Mouse (Mus musculus) limb, embryonic 11.5 days (tissue): ENCODE data around the gene Dlg3. TPM values are rescaled to one million over a fixed set of nuclear protein-coding genes. Genes with fewer than 3 reads are reported as not detected.
A peak's percentile ranks its signal among the peaks of the same experiment; 100 is the strongest.

ENCODE experiments used
- ATAC-seq: fragments of 200-750 bp; cut with Nextera tagmentation; 2 replicates; pipeline ENCODE4 v1.8.0; 2017; ENCODE audit warnings: low read depth; ENCODE audit not compliant: insufficient number of reproducible peaks, low FRiP score, low TSS enrichment
- DNase-seq: peaks from one replicate; pipeline ENCODE4 v3.0.0-alpha.2; 2015; ENCODE audit warnings: low spot score
- H3K27ac ChIP-seq: fragments of 300-500 bp; sonication (generic); replicated peaks from 2 replicates; pipeline ENCODE4 v1.5.1; 2014; ENCODE audit warnings: low read depth, mild to moderate bottlenecking, low read length
- H3K27me3 ChIP-seq: fragments of 300-500 bp; sonication (generic); 2 replicates; pipeline ENCODE4 v1.6.1; 2014; ENCODE audit warnings: mild to moderate bottlenecking, low read length, mixed read lengths; ENCODE audit not compliant: control insufficient read depth, insufficient read depth
- H3K36me3 ChIP-seq: fragments of 300-500 bp; sonication (generic); 2 replicates; pipeline ENCODE4 v1.6.1; 2014; ENCODE audit warnings: mild to moderate bottlenecking, low read length, moderate library complexity, mixed read lengths; ENCODE audit not compliant: control insufficient read depth, insufficient read depth
- H3K4me1 ChIP-seq: fragments of 300-500 bp; sonication (generic); 2 replicates; pipeline ENCODE4 v1.6.1; 2014; ENCODE audit warnings: low read length, mixed read lengths; ENCODE audit not compliant: control insufficient read depth, insufficient read depth
- H3K4me2 ChIP-seq: fragments of 300-500 bp; sonication (generic); 2 replicates; pipeline ENCODE4 v1.6.1; 2014; ENCODE audit warnings: low read depth, mild to moderate bottlenecking, moderate library complexity; ENCODE audit not compliant: severe bottlenecking
- H3K4me3 ChIP-seq: fragments of 300-500 bp; sonication (generic); 2 replicates; pipeline ENCODE4 v1.5.1; 2014; ENCODE audit warnings: low read depth, low read length
- H3K9ac ChIP-seq: fragments of 300-500 bp; sonication (generic); 2 replicates; pipeline ENCODE4 v1.6.1; 2014; ENCODE audit warnings: mild to moderate bottlenecking, low read length
- H3K9me3 ChIP-seq: fragments of 300-500 bp; sonication (generic); 2 replicates; pipeline ENCODE4 v1.6.1; 2016; ENCODE audit warnings: low read length; ENCODE audit not compliant: control insufficient read depth
- WGBS: fragments of 180-500 bp; shearing (Covaris S2); extraction: QIAGEN DNeasy Blood & Tissue Kit; methylation state at CpG from one replicate; pipeline ENCODE4 v1.1.7; 2014; 5-methylcytosine and 5-hydroxymethylcytosine counted together
- polyA plus RNA-seq: library from polyadenylated mRNA; unstranded; fragments of >200 nt; fragmentation: Nextera tagmentation; extraction: Ambion mirVana; gene quantifications from 2 replicates; pipeline ENCODE4 v1.2.1, GENCODE M21; 2014

Gene Dlg3
- 6.0 and 11.4 TPM in 2 replicates for polyA plus RNA-seq

DNA sequence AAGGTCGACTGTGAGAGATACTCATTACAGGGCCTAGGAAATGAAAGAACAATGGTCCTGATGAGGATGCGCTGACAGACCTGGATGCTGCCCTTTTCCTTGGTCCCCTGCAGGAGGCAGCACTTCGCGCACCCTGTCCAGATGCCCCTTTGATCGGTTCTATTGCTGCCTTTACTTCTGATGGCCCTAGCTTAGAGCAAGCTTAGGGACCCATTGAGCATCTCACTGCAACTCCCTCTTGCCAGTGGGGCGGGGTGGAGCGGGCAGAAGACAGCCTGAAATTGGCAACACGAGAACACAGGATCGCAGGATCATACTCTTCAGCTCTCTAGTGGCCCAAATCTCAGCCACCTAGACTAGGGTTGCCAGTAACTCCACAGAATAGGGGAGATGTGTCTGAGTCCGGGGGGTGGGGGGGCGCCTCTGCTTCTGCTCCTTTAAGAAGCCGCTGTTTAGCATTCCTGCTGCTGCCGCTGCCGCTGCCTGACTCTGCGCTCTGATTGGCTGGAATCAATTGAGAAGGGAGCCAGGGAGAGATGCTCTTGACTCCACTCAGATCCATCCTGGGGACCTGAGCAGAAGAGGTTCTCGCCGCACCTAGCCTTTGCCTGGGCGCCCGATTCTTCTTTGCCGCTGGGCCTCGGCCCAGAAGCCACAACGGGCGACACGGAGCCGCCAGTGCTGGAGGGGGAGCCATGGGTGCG is at the start of gene Dlg3:
TSS of gene Dlg3 (plus strand) at position 542 of the 704 bp plus-strand sequence.
- DNase-seq (peak; percentile 52), ATAC-seq (peak; percentile 47; the same call in 1 of the 2 replicates)
- no peaks in the 10 kb centered on the region for H3K9me3 ChIP-seq
- 0 out of 2 replicates have a peak within 1 kb of the TSS, but pooled peaks have one; percentile 22 for H3K9ac ChIP-seq
- peak within 1 kb of the TSS; percentile 46 for H3K4me3 ChIP-seq
- no peaks in the 10 kb centered on the region for H3K36me3 ChIP-seq
- no peaks in the 10 kb centered on the region for H3K4me1 ChIP-seq
- no peak within 1 kb of the TSS for H3K27ac ChIP-seq
- WGBS: 31% methylated on average over 24 of the region's 26 CpGs
- 0 out of 2 replicates have a peak, but pooled peaks cover 4% of the 10 kb centered on the region for H3K27me3 ChIP-seq
- H3K4me2 ChIP-seq: peak within 1 kb of the TSS; percentile 77

DNA sequence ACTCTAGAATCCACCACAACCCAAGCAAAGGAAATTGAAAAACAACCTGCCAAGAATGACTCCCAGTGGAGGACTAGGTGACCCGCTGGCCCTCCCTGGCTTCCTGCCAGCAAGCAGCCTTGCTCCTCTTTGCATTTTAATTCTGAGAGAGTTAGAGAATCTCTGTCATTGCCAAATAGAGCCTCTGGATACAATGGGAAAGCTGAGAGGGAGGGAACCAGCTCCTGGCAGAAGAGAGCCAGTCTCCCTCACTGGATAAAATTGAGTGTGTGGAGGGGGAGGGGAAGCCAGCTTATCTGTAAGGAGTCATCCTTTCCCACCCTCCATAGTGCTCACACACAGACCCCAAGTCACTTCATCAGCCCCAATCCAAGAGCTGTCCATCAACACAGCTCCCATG is 38.6 kb upstream of the Dlg3 start:
- Histone ChIP-seq H3K4me1 (no peaks in the 10 kb centered on the region), H3K4me3 (no peak overlapping the region), H3K27ac (no peak overlapping the region), H3K36me3 (peaks cover 2% of the 10 kb centered on the region; the same call in 1 of the 2 replicates), H3K4me2 (no peak overlapping the region), H3K9ac (no peak overlapping the region), H3K27me3 (0 out of 2 replicates have a peak, but pooled peaks cover 5% of the 10 kb centered on the region), H3K9me3 (no peaks in the 10 kb centered on the region)
- ATAC-seq (no peak), DNase-seq (no peak)
- WGBS: 31% methylated on average over 1 of the region's 1 CpGs

- DNase-seq (peak; percentile 57), ATAC-seq (peak; percentile 75; the same call in 1 of the 2 replicates)
- Histone ChIP-seq H3K27me3 (0 out of 2 replicates have a peak, but pooled peaks cover 5% of the 10 kb centered on the region), H3K4me3 (no peak within 1 kb of the TSS), H3K9me3 (no peaks in the 10 kb centered on the region), H3K27ac (no peak within 1 kb of the TSS), H3K4me1 (no peaks in the 10 kb centered on the region), H3K36me3 (peaks cover 2% of the 10 kb centered on the region; the same call in 1 of the 2 replicates), H3K4me2 (peak within 1 kb of the TSS; percentile 45), H3K9ac (no peak within 1 kb of the TSS)
- 12% methylated on average over 7 of the region's 8 CpGs for WGBS
Measured at GRCm38 (mm10) chrX:100729665-100730188, 37.8 kb upstream of the Dlg3 start, which contains the start of gene Gdpd2. TSS of gene Gdpd2 (plus strand) at chrX:100729873.

- H3K9me3 ChIP-seq: no peaks in the 10 kb centered on the region
- ATAC-seq (no peak), DNase-seq (no peak)
- no peak overlapping the region for H3K27ac ChIP-seq
- WGBS: 38% methylated on average over 8 of the region's 8 CpGs
- 0 out of 2 replicates have a peak, but pooled peaks cover 5% of the 10 kb centered on the region for H3K27me3 ChIP-seq
- no peak overlapping the region for H3K4me3 ChIP-seq
- no peak overlapping the region for H3K9ac ChIP-seq
- H3K4me2 ChIP-seq: peak overlapping the region; percentile 45
- no peaks in the 10 kb centered on the region for H3K4me1 ChIP-seq
- peaks cover 2% of the 10 kb centered on the region; the same call in 1 of the 2 replicates for H3K36me3 ChIP-seq
Measured at GRCm38 (mm10) chrX:100730266-100730665, 37.3 kb upstream of the Dlg3 start.

GRCm38 (mm10) chrX:100734359-100734758 is 33.2 kb upstream of the Dlg3 start:
- no peak for DNase-seq
- Histone ChIP-seq H3K4me2 (no peak overlapping the region), H3K4me1 (no peaks in the 10 kb centered on the region), H3K36me3 (no peaks in the 10 kb centered on the region), H3K27ac (no peak overlapping the region), H3K4me3 (no peak overlapping the region), H3K9ac (no peak overlapping the region), H3K9me3 (no peaks in the 10 kb centered on the region), H3K27me3 (peaks cover 3% of the 10 kb centered on the region; the same call in 1 of the 2 replicates)
- 70% methylated on average over 7 of the region's 7 CpGs for WGBS
- ATAC-seq: no peak

GRCm38 (mm10) chrX:100738918-100739317 is 28.6 kb upstream of the Dlg3 start:
- H3K36me3 ChIP-seq: no peaks in the 10 kb centered on the region
- H3K27ac ChIP-seq: no peak overlapping the region
- ATAC-seq (no peak), DNase-seq (peak; percentile 64)
- H3K4me1 ChIP-seq: no peaks in the 10 kb centered on the region
- H3K9ac ChIP-seq: no peak overlapping the region
- no peaks in the 10 kb centered on the region; the same call in 1 of the 2 replicates for H3K27me3 ChIP-seq
- H3K9me3 ChIP-seq: no peaks in the 10 kb centered on the region
- WGBS: 18% methylated on average over 14 of the region's 14 CpGs
- peak overlapping the region; percentile 17; the same call in 1 of the 2 replicates for H3K4me3 ChIP-seq
- H3K4me2 ChIP-seq: peak overlapping the region; percentile 46

- no peaks in the 10 kb centered on the region for H3K36me3 ChIP-seq
- no peaks in the 10 kb centered on the region; the same call in 1 of the 2 replicates for H3K27me3 ChIP-seq
- no peaks in the 10 kb centered on the region for H3K4me1 ChIP-seq
- DNase-seq (peak; percentile 26), ATAC-seq (no peak)
- WGBS: 19% methylated on average over 10 of the region's 10 CpGs
- H3K4me2 ChIP-seq: peak overlapping the region; percentile 46
- H3K27ac ChIP-seq: no peak overlapping the region
- no peaks in the 10 kb centered on the region for H3K9me3 ChIP-seq
- no peak overlapping the region for H3K9ac ChIP-seq
- H3K4me3 ChIP-seq: peak overlapping the region; percentile 17; the same call in 1 of the 2 replicates
Measured at GRCm38 (mm10) chrX:100739443-100739842, 28.1 kb upstream of the Dlg3 start.

- Histone ChIP-seq H3K4me2 (no peak overlapping the region), H3K4me3 (no peak overlapping the region), H3K4me1 (no peaks in the 10 kb centered on the region), H3K27me3 (no peaks in the 10 kb centered on the region; the same call in 1 of the 2 replicates), H3K36me3 (no peaks in the 10 kb centered on the region), H3K27ac (no peak overlapping the region), H3K9ac (no peak overlapping the region), H3K9me3 (no peaks in the 10 kb centered on the region)
- DNase-seq (no peak), ATAC-seq (no peak)
- WGBS: 61% methylated on average over 6 of the region's 6 CpGs
Measured at GRCm38 (mm10) chrX:100740785-100741184, 26.7 kb upstream of the Dlg3 start.
